Mouse (Mus musculus) lung, adult 2 months (tissue): ENCODE measurements around the gene Art1.

Experiments
- CTCF ChIP-seq: fragments of 200-500 bp; IDR thresholded peaks from 2 replicates; pipeline ENCODE4 v1.5.1; 2011; ENCODE audit warnings: mild to moderate bottlenecking, low read length, control low read depth; ENCODE audit not compliant: insufficient read depth
- POLR2A ChIP-seq: fragments of 200-500 bp; IDR thresholded peaks from 2 replicates; pipeline ENCODE4 v1.6.1; 2011; ENCODE audit warnings: low read depth, mild to moderate bottlenecking, control low read depth, low read length, borderline replicate concordance; ENCODE audit errors: extremely low read depth

- TF ChIP-seq CTCF (no peak), POLR2A (no peak)
Measured at GRCm38 (mm10) chr7:102137898-102138297, 36.4 kb downstream of the Art1 start.
